Mouse (Mus musculus) right cerebral cortex, adult 18-20 months (tissue): Measurements from ENCODE around the gene H2-DMb2.
A peak's percentile ranks its signal among the peaks of the same experiment; 100 is the strongest.

Source experiments
- DNase-seq: peaks from one replicate; pipeline ENCODE4 v3.0.0; 2022; ENCODE audit warnings: mixed read lengths

H2-DMb2 gene

GRCm38 (mm10) chr17:34186885-34187260 lies 43.8 kb downstream of the H2-DMb2 start:
- no peak for DNase-seq

- peak; percentile 96 for DNase-seq
Observed at GRCm38 (mm10) chr17:34187261-34187916, 44.3 kb downstream of the H2-DMb2 start, which contains the start of the genes Tap1 and Psmb9. Gene Tap1, plus strand, starts transcription at chr17:34187553. Gene Psmb9, minus strand, starts transcription at chr17:34187764.

GRCm38 (mm10) chr17:34188010-34188409 lies 44.9 kb downstream of the H2-DMb2 start:
- no peak for DNase-seq

- no peak for DNase-seq
Observed at GRCm38 (mm10) chr17:34188986-34189385, 45.9 kb downstream of the H2-DMb2 start.

- DNase-seq: no peak
Observed at GRCm38 (mm10) chr17:34192852-34193251, 49.7 kb downstream of the H2-DMb2 start.

GRCm38 (mm10) chr17:34193468-34193867 lies 50.4 kb downstream of the H2-DMb2 start:
- DNase-seq: no peak

GRCm38 (mm10) chr17:34194723-34195122 lies 51.6 kb downstream of the H2-DMb2 start:
- no peak for DNase-seq

- DNase-seq: no peak
Observed at GRCm38 (mm10) chr17:34196491-34196890, 53.4 kb downstream of the H2-DMb2 start.

- DNase-seq: peak; percentile 88
Observed at GRCm38 (mm10) chr17:34196941-34197894, 54.1 kb downstream of the H2-DMb2 start, which contains the start of gene Psmb8. Gene Psmb8, plus strand, starts transcription at chr17:34197721.

- no peak for DNase-seq
Observed at GRCm38 (mm10) chr17:34197904-34198520, 54.9 kb downstream of the H2-DMb2 start.

- no peak for DNase-seq
Observed at GRCm38 (mm10) chr17:34198521-34198912, 55.4 kb downstream of the H2-DMb2 start.

- DNase-seq: no peak
Observed at GRCm38 (mm10) chr17:34199050-34199619, 56.0 kb downstream of the H2-DMb2 start.

GRCm38 (mm10) chr17:34200047-34200446 lies 56.9 kb downstream of the H2-DMb2 start:
- DNase-seq: no peak

GRCm38 (mm10) chr17:34200772-34201505 lies 57.8 kb downstream of the H2-DMb2 start:
- no peak for DNase-seq
